Comparison of ENCODE assay signal across 8 mouse cellular contexts in the genomic region with DNA sequence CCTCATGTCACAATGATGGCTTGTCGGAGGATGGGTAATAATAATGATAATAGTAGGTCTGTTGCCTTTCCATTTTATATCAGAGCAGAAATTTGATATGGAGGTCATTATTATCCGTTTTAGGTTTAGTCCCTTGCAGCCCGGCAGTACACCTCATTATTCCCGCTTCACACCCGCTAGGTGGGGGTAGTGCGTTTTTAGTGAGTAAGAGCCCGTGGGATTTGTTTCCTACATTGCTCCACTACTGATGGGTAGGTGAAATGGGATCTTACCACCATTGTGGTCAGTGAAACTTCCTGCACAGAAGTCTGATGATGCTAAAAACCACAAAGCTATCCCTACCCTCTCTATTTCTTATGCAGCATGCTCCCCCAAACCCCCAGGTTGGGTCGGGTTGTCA. TPM values are rescaled to one million over a fixed set of nuclear protein-coding genes. Genes with fewer than 3 reads are reported as not detected.
DNase-seq lines count a peak whose midpoint lies in the region; ATAC-seq and TF ChIP-seq lines count a peak whose summit lies in the region.

No protein-coding gene starts in this region.

- H3K9ac ChIP-seq in forebrain, postnatal 0 days: peak overlapping the region; percentile 89
- H3K9ac ChIP-seq in limb, embryonic 13.5 days: peak overlapping the region; percentile 97
- H3K9ac ChIP-seq in midbrain, embryonic 14.5 days (replicated peaks; ENCODE audit: low read length): peak overlapping the region; percentile 88

- H3K36me3 ChIP-seq in heart, embryonic 10.5 days: no peaks in the 10 kb centered on the region
- no peaks in the 10 kb centered on the region for H3K36me3 ChIP-seq in forebrain, postnatal 0 days (ENCODE audit: insufficient read depth)
- no peaks in the 10 kb centered on the region for H3K36me3 ChIP-seq in limb, embryonic 13.5 days
- H3K36me3 ChIP-seq in midbrain, embryonic 14.5 days (ENCODE audit: control insufficient read depth, insufficient read depth, low read length): no peaks in the 10 kb centered on the region

- H3K27me3 ChIP-seq in heart, embryonic 10.5 days (ENCODE audit: insufficient read depth, poor library complexity, severe bottlenecking): no peaks in the 10 kb centered on the region
- no peaks in the 10 kb centered on the region for H3K27me3 ChIP-seq in forebrain, postnatal 0 days (ENCODE audit: insufficient read depth, low read length)
- no peaks in the 10 kb centered on the region for H3K27me3 ChIP-seq in limb, embryonic 13.5 days
- no peaks in the 10 kb centered on the region for H3K27me3 ChIP-seq in midbrain, embryonic 14.5 days (ENCODE audit: control insufficient read depth, insufficient read depth, low read length)

- ATAC-seq in forebrain, postnatal 0 days: peak; percentile 90
- ATAC-seq in limb, embryonic 13.5 days (ENCODE audit: low FRiP score, low read depth): peak; percentile 81
- peak; percentile 84 for ATAC-seq in midbrain, embryonic 14.5 days (ENCODE audit: low FRiP score, low TSS enrichment)

- peaks cover 9% of the 10 kb centered on the region for H3K4me1 ChIP-seq in heart, embryonic 10.5 days
- peaks cover 4% of the 10 kb centered on the region; the same call in 1 of the 2 replicates for H3K4me1 ChIP-seq in forebrain, postnatal 0 days (ENCODE audit: insufficient read depth)
- H3K4me1 ChIP-seq in limb, embryonic 13.5 days: peaks cover 17% of the 10 kb centered on the region
- peaks cover 11% of the 10 kb centered on the region for H3K4me1 ChIP-seq in midbrain, embryonic 14.5 days (ENCODE audit: control insufficient read depth, insufficient read depth, low read length)

- peak overlapping the region; percentile 92 for H3K27ac ChIP-seq in heart, embryonic 10.5 days
- peak overlapping the region; percentile 94 for H3K27ac ChIP-seq in forebrain, postnatal 0 days (ENCODE audit: low read depth, low read length)
- peak overlapping the region; percentile 83 for H3K27ac ChIP-seq in limb, embryonic 13.5 days
- H3K27ac ChIP-seq in midbrain, embryonic 14.5 days (replicated peaks; ENCODE audit: low read depth, low read length): peak overlapping the region; percentile 86

- DNase-seq in heart, embryonic 10.5 days (ENCODE audit: low spot score): peak; percentile 93
- DNase-seq in heart, adult 9 months (ENCODE audit: low spot score in 2 of 2): no peak
- DNase-seq in CD4-positive, CD25-positive, alpha-beta regulatory T cell, adult 2 months (ENCODE audit: low read depth, low spot score): peak; percentile 81
- peak; percentile 95 for DNase-seq in brain, adult 2 months (ENCODE audit: low read depth, low spot score)
- no peak for DNase-seq in forebrain, postnatal 0 days
- DNase-seq in midbrain, embryonic 14.5 days: peak; percentile 93
- no peak for DNase-seq in adrenal gland, postnatal 25 days

- H3K4me3 ChIP-seq in heart, embryonic 10.5 days: peak overlapping the region; percentile 93
- H3K4me3 ChIP-seq in forebrain, postnatal 0 days (ENCODE audit: low read depth, low read length): peak overlapping the region; percentile 90
- peak overlapping the region; percentile 92 for H3K4me3 ChIP-seq in limb, embryonic 13.5 days
- H3K4me3 ChIP-seq in midbrain, embryonic 14.5 days (replicated peaks; ENCODE audit: low read depth, low read length): peak overlapping the region; percentile 90

- H3K4me2 ChIP-seq in forebrain, postnatal 0 days (ENCODE audit: low read depth): peak overlapping the region; percentile 67
- peak overlapping the region; percentile 68 for H3K4me2 ChIP-seq in limb, embryonic 13.5 days (replicated peaks)
- peak overlapping the region; percentile 64 for H3K4me2 ChIP-seq in midbrain, embryonic 14.5 days (ENCODE audit: low read length)

- no peaks in the 10 kb centered on the region for H3K9me3 ChIP-seq in heart, embryonic 10.5 days
- H3K9me3 ChIP-seq in forebrain, postnatal 0 days (ENCODE audit: low read length): no peaks in the 10 kb centered on the region
- no peaks in the 10 kb centered on the region for H3K9me3 ChIP-seq in limb, embryonic 13.5 days
- H3K9me3 ChIP-seq in midbrain, embryonic 14.5 days (ENCODE audit: control insufficient read depth, low read length): no peaks in the 10 kb centered on the region

- WGBS in heart, embryonic 10.5 days: 8% methylated on average over 8 of the region's 8 CpGs
- 4% methylated on average over 8 of the region's 8 CpGs for WGBS in forebrain, postnatal 0 days
- WGBS in limb, embryonic 13.5 days: 4% methylated on average over 8 of the region's 8 CpGs
- 8% methylated on average over 8 of the region's 8 CpGs for WGBS in midbrain, embryonic 14.5 days

- peak; percentile 79 for TF ChIP-seq CTCF in forebrain, postnatal 0 days (IDR thresholded peaks at IDR 0.05; ENCODE audit: low read depth)

RNA-seq across cellular contexts. Expression of a gene that starts 0.5 kb away (rescaled TPM):
- polyA plus RNA-seq in heart, embryonic 10.5 days (2016; fragmentation: Nextera tagmentation; extraction: Ambion mirVana): 1.9 and 2.5 TPM in 2 replicates
- 43.7 and 44.3 TPM in 2 replicates for total RNA-seq in forebrain, postnatal 0 days (2014; rRNA removed)
- polyA plus RNA-seq in forebrain, postnatal 0 days (2015; fragmentation: Nextera tagmentation; extraction: Ambion mirVana): 34.6 and 46.1 TPM in 2 replicates
- polyA plus RNA-seq in limb, embryonic 13.5 days (2015; fragmentation: Nextera tagmentation; extraction: Ambion mirVana): 3.4 and 5.2 TPM in 2 replicates
- 22.0 and 23.4 TPM in 2 replicates for polyA plus RNA-seq in midbrain, embryonic 14.5 days (2014; fragmentation: Nextera tagmentation; extraction: Ambion mirVana)
- total RNA-seq in adrenal gland, postnatal 25 days (2021): 6.8 and 13.1 TPM in 2 replicates

RNA-seq across cellular contexts. Expression of a gene that starts 0.6 kb away (rescaled TPM):
- 74.3 and 79.4 TPM in 2 replicates for polyA plus RNA-seq in heart, embryonic 10.5 days (2016; fragmentation: Nextera tagmentation; extraction: Ambion mirVana)
- total RNA-seq in forebrain, postnatal 0 days (2014; rRNA removed): 67.4 and 70.8 TPM in 2 replicates
- 54.4 and 60.2 TPM in 2 replicates for polyA plus RNA-seq in forebrain, postnatal 0 days (2015; fragmentation: Nextera tagmentation; extraction: Ambion mirVana)
- polyA plus RNA-seq in limb, embryonic 13.5 days (2015; fragmentation: Nextera tagmentation; extraction: Ambion mirVana): 110 and 111 TPM in 2 replicates
- 54.7 and 77.8 TPM in 2 replicates for polyA plus RNA-seq in midbrain, embryonic 14.5 days (2014; fragmentation: Nextera tagmentation; extraction: Ambion mirVana)
- 84.2 and 86.3 TPM in 2 replicates for total RNA-seq in adrenal gland, postnatal 25 days (2021)

Comparison
In these comparisons a context has a peak if more than half of its experiments do, and no peak if none do; other contexts are left out.
1. DNase-seq: peak in heart, embryonic 10.5 days (single experiment), CD4-positive, CD25-positive, alpha-beta regulatory T cell, adult 2 months (single experiment), brain, adult 2 months (single experiment) and midbrain, embryonic 14.5 days (single experiment); none in heart, adult 9 months (0 of 2), forebrain, postnatal 0 days (single experiment) and adrenal gland, postnatal 25 days (single experiment).
2. Peak in every context shown above with its lines, with median percentiles within 50 percentile points of each other: H3K27ac ChIP-seq, H3K4me3 ChIP-seq, ATAC-seq, H3K4me2 ChIP-seq and H3K9ac ChIP-seq.